Mouse (Mus musculus): ENCODE data around the gene Gm17093.
"Not testable (repeated sequence)": the region's sequence is repeated elsewhere in the genome, so short reads cannot be mapped to it uniquely, and the experiment has no call there.

Gm17093 gene

DNA sequence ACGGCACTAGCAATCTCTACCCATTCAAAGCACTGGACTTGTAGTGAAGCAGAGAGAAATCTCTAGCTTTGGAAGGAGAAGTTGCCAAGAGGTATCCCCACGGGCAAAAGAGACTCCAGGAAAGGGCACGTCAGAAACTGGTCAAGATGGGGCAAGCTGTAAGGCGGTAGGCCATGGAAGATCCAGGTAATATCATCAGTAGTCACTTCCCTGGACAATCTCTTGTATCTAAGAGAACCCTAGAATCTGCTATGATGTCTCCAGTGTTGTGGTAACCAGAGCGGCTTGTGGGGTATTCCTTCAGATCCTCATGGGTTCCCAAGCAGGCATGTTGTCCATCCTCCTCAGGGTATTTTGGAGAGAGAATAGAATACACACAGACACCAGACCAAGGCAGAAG, at the start of gene Gm17093:
Gene Gm17093, plus strand, starts transcription at position 301 of the 400 bp plus-strand sequence.
- not testable (repeated sequence) for DNase-seq (ENCODE audit: low spot score in 2 of 2)

DNA sequence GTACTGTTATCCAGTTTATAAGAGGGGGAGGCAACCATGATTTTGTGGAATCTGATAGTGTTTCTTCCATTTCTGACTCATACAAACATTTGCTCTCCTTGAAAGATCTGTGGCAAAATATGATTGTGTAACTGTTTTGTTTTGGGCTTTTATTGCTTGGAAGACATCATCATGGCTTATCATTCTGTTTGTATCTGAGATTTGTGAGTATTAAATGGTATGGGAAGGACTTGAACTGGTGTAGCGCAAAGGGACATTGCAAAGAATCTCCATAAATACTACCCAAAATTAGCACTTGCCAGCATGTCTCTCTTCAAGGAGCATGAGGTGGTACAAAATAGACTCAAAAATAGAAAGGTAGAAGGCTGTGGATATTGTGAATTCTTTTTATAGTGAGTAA, 25.9 kb upstream of the Gm17093 start, which contains the start of gene BC061237:
Gene BC061237, plus strand, starts transcription at position 301 of the 400 bp plus-strand sequence.
- not testable (repeated sequence) for DNase-seq (ENCODE audit: low spot score in 2 of 2)

DNA sequence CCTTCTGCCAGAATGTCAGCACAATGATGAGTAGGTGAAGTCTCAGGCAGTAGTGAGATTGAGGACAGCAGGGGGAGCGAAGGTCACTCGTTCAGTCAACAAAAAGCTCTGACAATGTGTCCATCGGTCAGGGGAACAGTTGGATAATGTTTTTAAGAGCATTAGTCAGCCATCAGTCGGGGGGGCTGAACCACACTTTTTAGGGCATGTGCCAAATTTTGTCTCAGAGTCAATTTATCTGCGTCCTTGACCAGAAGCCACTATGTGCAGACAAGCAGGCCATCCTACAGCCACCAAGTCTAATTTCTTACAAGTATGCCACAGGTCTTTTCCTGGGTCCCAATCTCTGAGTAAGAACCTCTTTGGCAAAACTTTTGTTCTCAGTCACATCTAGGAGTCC, 29.9 kb downstream of the Gm17093 start:
- DNase-seq (ENCODE audit: low spot score in 2 of 2), result not testable (repeated sequence)
